Mouse (Mus musculus) MEL (cell line): ENCODE data around the gene Cox6a2. TPM values are rescaled to one million over a fixed set of nuclear protein-coding genes. Genes with fewer than 3 reads are reported as not detected.

Experiments used
- DNase-seq: peaks from one replicate; pipeline ENCODE4 v3.0.0; 2011; ENCODE audit warnings: low read depth, low spot score
- H3K27ac ChIP-seq: 2 replicates; pipeline ENCODE4 v1.5.1; 2012; ENCODE audit warnings: low read depth, mild to moderate bottlenecking, control low read depth, low read length, moderate library complexity; ENCODE audit not compliant: control insufficient read depth
- H3K27me3 ChIP-seq, 2 experiments: fragments of 150-350 bp in 1 of 2; sonication (generic) in 1 of 2; 2 replicates each; pipeline ENCODE4 v1.6.1; 2012; ENCODE audit warnings: low read length in 2 of 2, mild to moderate bottlenecking in 2 of 2, improper control_type of control experiment in 1 of 2, moderate library complexity in 1 of 2; ENCODE audit not compliant: insufficient read depth in 2 of 2, control insufficient read depth in 1 of 2
- H3K36me3 ChIP-seq, 2 experiments: 2 replicates each; pipeline ENCODE4 v1.6.1; 2012 to 2014; ENCODE audit warnings: low read length in 2 of 2, improper control_type of control experiment in 1 of 2, inconsistent platforms in 1 of 2, mild to moderate bottlenecking in 1 of 2; ENCODE audit not compliant: insufficient read depth in 2 of 2, control insufficient read depth in 1 of 2
- H3K4me1 ChIP-seq, 2 experiments: fragments of 150-350 bp in 1 of 2; sonication (generic) in 1 of 2; 2 replicates each; pipeline ENCODE4 v1.6.1; 2012; ENCODE audit warnings: low read length in 2 of 2, improper control_type of control experiment in 1 of 2, mild to moderate bottlenecking in 1 of 2; ENCODE audit not compliant: insufficient read depth in 2 of 2, control insufficient read depth in 1 of 2
- H3K4me3 ChIP-seq, 2 experiments: fragments of 150-350 bp in 1 of 2; sonication (generic) in 1 of 2; 2 replicates each; pipeline ENCODE4 v1.5.1; 2012; ENCODE audit warnings: low read depth in 2 of 2, low read length in 2 of 2, mild to moderate bottlenecking in 2 of 2, moderate library complexity in 2 of 2, control low read depth in 1 of 2, improper control_type of control experiment in 1 of 2; ENCODE audit not compliant: control insufficient read depth in 1 of 2, insufficient read depth in 1 of 2
- H3K79me2 ChIP-seq: 2 replicates; pipeline ENCODE4 v1.6.1; 2012; ENCODE audit warnings: mild to moderate bottlenecking, low read length, moderate library complexity; ENCODE audit not compliant: control insufficient read depth, poor library complexity, insufficient read depth
- H3K9ac ChIP-seq: 2 replicates; pipeline ENCODE4 v1.6.1; 2012; ENCODE audit warnings: low read depth, mild to moderate bottlenecking, control low read depth, low read length, moderate library complexity; ENCODE audit not compliant: control insufficient read depth, poor library complexity, severe bottlenecking
- H3K9me3 ChIP-seq: fragments of 150-350 bp; sonication (generic); replicated peaks from 2 replicates; pipeline ENCODE4 v1.6.1; 2012; ENCODE audit warnings: mild to moderate bottlenecking, low read length, improper control_type of control experiment, moderate library complexity; ENCODE audit not compliant: insufficient read depth
- BHLHE40 ChIP-seq: IDR thresholded peaks from 2 replicates; pipeline ENCODE4 v1.6.1; 2012; ENCODE audit warnings: low read depth, mild to moderate bottlenecking, inconsistent platforms, low read length, improper control_type of control experiment, borderline replicate concordance
- CTCF ChIP-seq, 3 experiments: IDR thresholded peaks in 2 of 3; conservative IDR thresholded peaks in 1 of 3; 2 replicates each; pipeline ENCODE4 v1.5.1; 2011 to 2012; ENCODE audit warnings: low read length in 3 of 3, low read depth in 2 of 3, mild to moderate bottlenecking in 2 of 3, improper control_type of control experiment in 1 of 3, inconsistent platforms in 1 of 3, mixed read lengths in 1 of 3, moderate library complexity in 1 of 3; ENCODE audit not compliant: control insufficient read depth in 1 of 3, insufficient read depth in 1 of 3, poor library complexity in 1 of 3, severe bottlenecking in 1 of 3
- E2F4 ChIP-seq: IDR thresholded peaks from 2 replicates; pipeline ENCODE4 v1.6.1; 2011; ENCODE audit warnings: low read depth, low read length, improper control_type of control experiment, borderline replicate concordance
- ELF1 ChIP-seq: IDR thresholded peaks from 2 replicates; pipeline ENCODE4 v1.6.1; 2014; ENCODE audit warnings: low read depth, mild to moderate bottlenecking, inconsistent platforms, low read length, improper control_type of control experiment, moderate library complexity
- EP300 ChIP-seq, 2 experiments: IDR thresholded peaks; 2 replicates each; pipeline ENCODE4 v1.6.1; 2011; ENCODE audit warnings: improper control_type of control experiment in 2 of 2, low read length in 2 of 2, low read depth in 1 of 2, mild to moderate bottlenecking in 1 of 2
- ETS1 ChIP-seq: IDR thresholded peaks from 2 replicates; pipeline ENCODE4 v1.6.1; 2012; ENCODE audit warnings: low read depth, mild to moderate bottlenecking, inconsistent platforms, low read length, improper control_type of control experiment, moderate library complexity
- GABPA ChIP-seq: IDR thresholded peaks from 2 replicates; pipeline ENCODE4 v1.6.1; 2012; ENCODE audit warnings: low read depth, mild to moderate bottlenecking, inconsistent platforms, low read length, improper control_type of control experiment, moderate library complexity
- GATA1 ChIP-seq: IDR thresholded peaks from 2 replicates; pipeline ENCODE4 v1.6.1; 2011; ENCODE audit warnings: low read depth, low read length, improper control_type of control experiment
- HCFC1 ChIP-seq: IDR thresholded peaks from 2 replicates; pipeline ENCODE4 v1.6.1; 2012; ENCODE audit warnings: low read depth, mild to moderate bottlenecking, inconsistent platforms, low read length, improper control_type of control experiment, moderate library complexity
- KAT2A ChIP-seq: conservative IDR thresholded peaks from 2 replicates; pipeline ENCODE4 v1.6.1; 2012; ENCODE audit warnings: low read depth, low read length, improper control_type of control experiment, inconsistent platforms
- MAFK ChIP-seq: IDR thresholded peaks from 2 replicates; pipeline ENCODE4 v1.6.1; 2011; ENCODE audit warnings: low read depth, mild to moderate bottlenecking, low read length, improper control_type of control experiment, borderline replicate concordance
- MEF2A ChIP-seq: IDR thresholded peaks from 2 replicates; pipeline ENCODE4 v1.6.1; 2014; ENCODE audit warnings: low read depth, mild to moderate bottlenecking, inconsistent platforms, low read length, improper control_type of control experiment; ENCODE audit not compliant: poor library complexity, insufficient replicate concordance, severe bottlenecking; ENCODE audit errors: extremely low read depth
- MXI1 ChIP-seq: IDR thresholded peaks from 2 replicates; pipeline ENCODE4 v1.6.1; 2011; ENCODE audit warnings: mild to moderate bottlenecking, low read depth, low read length, improper control_type of control experiment
- MYB ChIP-seq: IDR thresholded peaks from 2 replicates; pipeline ENCODE4 v1.6.1; 2011; ENCODE audit warnings: mild to moderate bottlenecking, low read depth, low read length, improper control_type of control experiment
- MYC ChIP-seq: IDR thresholded peaks from 2 replicates; pipeline ENCODE4 v1.6.1; 2011; ENCODE audit warnings: low read depth, mild to moderate bottlenecking, low read length, improper control_type of control experiment, moderate library complexity
- NRF1 ChIP-seq: IDR thresholded peaks from 2 replicates; pipeline ENCODE4 v1.6.1; 2014; ENCODE audit warnings: low read depth, mild to moderate bottlenecking, inconsistent platforms, low read length, improper control_type of control experiment, moderate library complexity; ENCODE audit not compliant: poor library complexity, insufficient read depth, severe bottlenecking
- POLR2A ChIP-seq, 2 experiments: IDR thresholded peaks; 2 replicates each; pipeline ENCODE4 v1.6.1; 2011 to 2012; ENCODE audit warnings: low read length in 2 of 2, mild to moderate bottlenecking in 2 of 2, control low read depth in 1 of 2, improper control_type of control experiment in 1 of 2, low read depth in 1 of 2, moderate library complexity in 1 of 2; ENCODE audit not compliant: control insufficient read depth in 1 of 2, insufficient read depth in 1 of 2, poor library complexity in 1 of 2
- POLR2AphosphoS2 ChIP-seq: IDR thresholded peaks from 2 replicates; pipeline ENCODE4 v1.6.1; 2011; ENCODE audit warnings: low read length, improper control_type of control experiment
- POLR2AphosphoS5 ChIP-seq: IDR thresholded peaks from 2 replicates; pipeline ENCODE4 v1.6.1; 2012; ENCODE audit warnings: low read depth, borderline replicate concordance, mild to moderate bottlenecking, inconsistent platforms, low read length, moderate library complexity, mixed read lengths
- RAD21 ChIP-seq: IDR thresholded peaks from 2 replicates; pipeline ENCODE4 v1.6.1; 2011; ENCODE audit warnings: mild to moderate bottlenecking, low read depth, low read length, improper control_type of control experiment
- RCOR1 ChIP-seq: IDR thresholded peaks from 2 replicates; pipeline ENCODE4 v1.6.1; 2012; ENCODE audit warnings: low read depth, mild to moderate bottlenecking, inconsistent platforms, low read length, improper control_type of control experiment
- SMC3 ChIP-seq: IDR thresholded peaks from 2 replicates; pipeline ENCODE4 v1.6.1; 2011; ENCODE audit warnings: low read depth, low read length, improper control_type of control experiment
- TAL1 ChIP-seq: IDR thresholded peaks from 2 replicates; pipeline ENCODE4 v1.6.1; 2012; ENCODE audit warnings: mild to moderate bottlenecking, inconsistent platforms, low read length, moderate library complexity, mixed read lengths
- TCF12 ChIP-seq: IDR thresholded peaks from 2 replicates; pipeline ENCODE4 v1.6.1; 2014; ENCODE audit warnings: low read depth, mild to moderate bottlenecking, inconsistent platforms, low read length, improper control_type of control experiment, moderate library complexity
- UBTF ChIP-seq: IDR thresholded peaks from 2 replicates; pipeline ENCODE4 v1.6.1; 2012; ENCODE audit warnings: low read depth, mild to moderate bottlenecking, inconsistent platforms, low read length, improper control_type of control experiment, moderate library complexity, borderline replicate concordance; ENCODE audit not compliant: insufficient read depth
- USF1 ChIP-seq: IDR thresholded peaks from 2 replicates; pipeline ENCODE4 v1.6.1; 2014; ENCODE audit warnings: low read depth, mild to moderate bottlenecking, inconsistent platforms, low read length, improper control_type of control experiment, moderate library complexity
- USF2 ChIP-seq, 2 experiments: IDR thresholded peaks; 2 replicates each; pipeline ENCODE4 v1.6.1; 2011 to 2012; ENCODE audit warnings: improper control_type of control experiment in 2 of 2, low read length in 2 of 2, borderline replicate concordance in 1 of 2, inconsistent platforms in 1 of 2, low read depth in 1 of 2, mild to moderate bottlenecking in 1 of 2; ENCODE audit not compliant: insufficient read depth in 1 of 2
- ZC3H11A ChIP-seq: IDR thresholded peaks from 2 replicates; pipeline ENCODE4 v1.6.1; 2012; ENCODE audit warnings: low read depth, mild to moderate bottlenecking, inconsistent platforms, low read length, improper control_type of control experiment
- ZMIZ1 ChIP-seq: IDR thresholded peaks from 2 replicates; pipeline ENCODE4 v1.6.1; 2012; ENCODE audit warnings: low read depth, mild to moderate bottlenecking, inconsistent platforms, low read length, improper control_type of control experiment, moderate library complexity
- polyA plus RNA-seq, 2 experiments: library from polyadenylated mRNA; stranded (reverse) in 1 of 2; unstranded in 1 of 2; fragments of >175 nt in 1 of 2; fragments of >200 nt in 1 of 2; gene quantifications; 2 replicates each; pipeline versions ENCODE4 v1.2.1 to v1.2.4; 2012; ENCODE audit warnings: low replicate concordance in 2 of 2, low read depth in 1 of 2; ENCODE audit not compliant: insufficient read length in 2 of 2, insufficient read depth in 1 of 2, missing spikeins in 1 of 2
- total RNA-seq: library from RNA; depleted of rRNA; stranded (reverse); fragments of 300-350 nt; gene quantifications from 2 replicates; pipeline ENCODE4 v1.2.3, GENCODE M21; 2012; rRNA removed

Cox6a2 gene
- total RNA-seq (2.9 and 3.1 TPM in 2 replicates), polyA plus RNA-seq (10 to 100 TPM in 1 of 2 experiments, not detected in 1; 18.2 TPM)

DNA sequence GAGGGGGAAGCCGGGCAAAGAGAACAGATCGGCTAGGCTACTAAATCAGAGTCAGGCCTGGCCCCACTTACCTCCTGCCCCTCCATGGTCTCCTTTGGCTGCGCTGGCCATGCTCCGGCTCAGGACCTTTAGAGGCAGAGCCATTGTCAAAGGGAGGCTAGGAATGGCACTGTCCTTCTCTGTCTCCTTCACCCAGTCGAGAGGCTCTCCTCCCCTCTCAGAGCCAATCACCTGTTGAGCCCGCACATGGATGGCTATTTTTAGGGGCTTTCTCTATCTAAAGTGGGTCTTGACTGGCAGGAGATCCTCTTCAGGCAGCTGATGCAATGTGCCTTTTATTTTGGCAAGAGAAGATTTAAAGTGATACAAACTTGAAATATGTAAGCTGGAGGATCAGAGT, at the start of gene Cox6a2:
TSS of gene Cox6a2 (minus strand) at position 236 of the 400 bp plus-strand sequence.
- no peak within 1 kb of the TSS; the same call in 1 of the 2 replicates for H3K27ac ChIP-seq
- peak within 1 kb of the TSS; percentile 44 for H3K9ac ChIP-seq

GRCm38 (mm10) chr7:128255757-128256156, 49.6 kb upstream of the Cox6a2 start:
- Histone ChIP-seq H3K9me3 (no peaks in the 10 kb centered on the region), H3K9ac (no peak overlapping the region), H3K79me2 (no peaks in the 10 kb centered on the region)
- no peak for DNase-seq
- TF ChIP-seq USF1 (no peak), SMC3 (no peak), ETS1 (no peak), UBTF (no peak), RAD21 (no peak), ZMIZ1 (no peak), ZC3H11A (no peak), BHLHE40 (no peak), CTCF (IDR thresholded peaks at IDR 0.05 in 2 of 3, conservative IDR thresholded peaks at IDR 0.05 in 1 of 3; ENCODE audit: control insufficient read depth in 1 of 3, insufficient read depth in 1 of 3, low read depth in 2 of 3, low read length in 3 of 3, poor library complexity in 1 of 3, severe bottlenecking in 1 of 3) (no peak), GABPA (no peak), POLR2A (IDR thresholded peaks at IDR 0.05; ENCODE audit: control insufficient read depth in 1 of 2, insufficient read depth in 1 of 2, low read depth in 1 of 2, low read length in 2 of 2, poor library complexity in 1 of 2) (no peak), POLR2AphosphoS2 (no peak), EP300 (IDR thresholded peaks at IDR 0.05; ENCODE audit: low read depth in 1 of 2, low read length in 2 of 2) (no peak), E2F4 (no peak), MXI1 (no peak), HCFC1 (no peak), POLR2AphosphoS5 (no peak), MAFK (no peak), MYB (no peak)
- TF ChIP-seq, all 39 proteins: peak for 0
- Histone ChIP-seq H3K4me3 (no peak overlapping the region), H3K36me3 (peaks cover 0 to 4% of the 10 kb centered on the region in 2 experiments; a peak in 2 of 4 replicates), H3K27ac (no peak overlapping the region), H3K27me3 (no peaks in the 10 kb centered on the region; a peak in 1 of 4 replicates), H3K4me1 (peaks cover 9 to 12% of the 10 kb centered on the region in 2 experiments)

More for the DNA sequence above, at the start of gene Cox6a2:
- Histone ChIP-seq H3K27me3 (peaks cover 2 to 6% of the 10 kb centered on the region in 2 experiments; a peak in 3 of 4 replicates), H3K4me3 (peak within 1 kb of the TSS; percentile 37 to 96; a peak in 3 of 4 replicates), H3K79me2 (no peaks in the 10 kb centered on the region), H3K36me3 (no peaks in the 10 kb centered on the region), H3K4me1 (peaks cover 2 to 6% of the 10 kb centered on the region in 2 experiments; a peak in 2 of 4 replicates), H3K9me3 (no peaks in the 10 kb centered on the region)
- TF ChIP-seq MYC (no peak), RAD21 (no peak), MXI1 (peak; percentile 63; the same call in 1 of the 2 replicates), MEF2A (peak; percentile 87; the same call in 1 of the 2 replicates), ETS1 (peak; percentile 61; the same call in 1 of the 2 replicates), GATA1 (no peak), NRF1 (no peak), TCF12 (no peak), TAL1 (no peak), KAT2A (0 out of 2 replicates have a peak, but pooled peaks have one; percentile 37), POLR2AphosphoS2 (peak; percentile 50; the same call in 1 of the 2 replicates), USF2 (IDR thresholded peaks at IDR 0.05; ENCODE audit: borderline replicate concordance in 1 of 2, insufficient read depth in 1 of 2, low read depth in 1 of 2, low read length in 2 of 2) (no peak), ELF1 (no peak), EP300 (IDR thresholded peaks at IDR 0.05; ENCODE audit: low read depth in 1 of 2, low read length in 2 of 2) (peak in 1 of 2 experiments; percentile 34; a peak in 1 of 4 replicates), RCOR1 (no peak)
- peak; percentile 45 for DNase-seq
